8 mouse cellular contexts compared by ENCODE assay signal in genomic region chr16:11907816-11908215, GRCm38 (mm10). TPM values are rescaled to one million over a fixed set of nuclear protein-coding genes. Genes with fewer than 3 reads are reported as not detected.
DNase-seq lines count a peak whose midpoint lies in the region; ATAC-seq and TF ChIP-seq lines count a peak whose summit lies in the region.

No protein-coding gene starts in this region.

- no peak for TF ChIP-seq CTCF in heart, postnatal 0 days (IDR thresholded peaks at IDR 0.05; ENCODE audit: low read depth)

- H3K27me3 ChIP-seq in heart, embryonic 10.5 days (ENCODE audit: insufficient read depth, poor library complexity, severe bottlenecking) = no peaks in the 10 kb centered on the region
- H3K27me3 ChIP-seq in heart, postnatal 0 days (ENCODE audit: control insufficient read depth, insufficient read depth, low read length) = no peaks in the 10 kb centered on the region
- H3K27me3 ChIP-seq in liver, embryonic 15.5 days = no peaks in the 10 kb centered on the region

- H3K4me2 ChIP-seq in heart, postnatal 0 days (ENCODE audit: low read depth, low read length) = peak overlapping the region; percentile 63
- H3K4me2 ChIP-seq in liver, embryonic 15.5 days = peak overlapping the region; percentile 78

- no peaks in the 10 kb centered on the region for H3K36me3 ChIP-seq in heart, embryonic 10.5 days
- no peaks in the 10 kb centered on the region; the same call in 1 of the 2 replicates for H3K36me3 ChIP-seq in heart, postnatal 0 days (replicated peaks; ENCODE audit: control insufficient read depth, insufficient read depth, low read length)
- no peaks in the 10 kb centered on the region for H3K36me3 ChIP-seq in liver, embryonic 15.5 days (replicated peaks)

- H3K27ac ChIP-seq in heart, embryonic 10.5 days = no peak overlapping the region
- peak overlapping the region; percentile 97 for H3K27ac ChIP-seq in heart, postnatal 0 days (ENCODE audit: low read depth)
- no peak overlapping the region for H3K27ac ChIP-seq in liver, embryonic 15.5 days (replicated peaks)

- no peak for TF ChIP-seq EP300 in heart, postnatal 0 days (IDR thresholded peaks at IDR 0.05; ENCODE audit: low read depth)

- peak overlapping the region; percentile 79; the same call in 1 of the 2 replicates for H3K9ac ChIP-seq in heart, postnatal 0 days (replicated peaks; ENCODE audit: low read depth, low read length)
- H3K9ac ChIP-seq in liver, embryonic 15.5 days = no peak overlapping the region

- H3K9me3 ChIP-seq in heart, embryonic 10.5 days = no peaks in the 10 kb centered on the region
- no peaks in the 10 kb centered on the region for H3K9me3 ChIP-seq in heart, postnatal 0 days (replicated peaks; ENCODE audit: control insufficient read depth, low read length)
- no peaks in the 10 kb centered on the region for H3K9me3 ChIP-seq in liver, embryonic 15.5 days (replicated peaks)

- 76% methylated on average over 4 of the region's 4 CpGs for WGBS in heart, embryonic 10.5 days
- WGBS in heart, postnatal 0 days = 79% methylated on average over 4 of the region's 4 CpGs
- 70% methylated on average over 4 of the region's 4 CpGs for WGBS in liver, embryonic 15.5 days (ENCODE audit: insufficient replicate concordance)

- no peak for ATAC-seq in heart, postnatal 0 days (ENCODE audit: insufficient read depth, low read depth)
- ATAC-seq in liver, embryonic 15.5 days (ENCODE audit: insufficient read depth) = no peak
- no peak for ATAC-seq in megakaryocyte progenitor cell, adult 5-6 weeks (replicated peaks; ENCODE audit: poor library complexity)

- H3K4me1 ChIP-seq in heart, embryonic 10.5 days = peaks cover 8% of the 10 kb centered on the region
- peaks cover 16% of the 10 kb centered on the region for H3K4me1 ChIP-seq in heart, postnatal 0 days (ENCODE audit: control insufficient read depth, insufficient read depth)
- peaks cover 20% of the 10 kb centered on the region for H3K4me1 ChIP-seq in liver, embryonic 15.5 days (replicated peaks)

- H3K4me3 ChIP-seq in heart, embryonic 10.5 days = peak overlapping the region; percentile 70
- peak overlapping the region; percentile 75 for H3K4me3 ChIP-seq in heart, postnatal 0 days (ENCODE audit: low read depth, low read length)
- H3K4me3 ChIP-seq in liver, embryonic 15.5 days (replicated peaks) = peak overlapping the region; percentile 76

- no peak for DNase-seq in heart, embryonic 10.5 days (ENCODE audit: low spot score)
- DNase-seq in heart, adult 9 months (ENCODE audit: low spot score in 2 of 2) = no peak
- DNase-seq in ZHBTc4 (ENCODE audit: low read depth, low spot score) = peak; percentile 12
- DNase-seq in heart, postnatal 0 days (ENCODE audit: low spot score) = no peak
- no peak for DNase-seq in spleen, postnatal 10 days (ENCODE audit: low spot score in 2 of 2)
- DNase-seq in left cerebral cortex, adult 18-20 months (ENCODE audit: low spot score in 2 of 2) = no peak

RNA-seq across cellular contexts. Expression of gene Cpped1, which starts 1.4 kb away (rescaled TPM):
- polyA plus RNA-seq in heart, embryonic 10.5 days (2016; fragmentation: Nextera tagmentation; extraction: Ambion mirVana) = 24.2 and 27.7 TPM in 2 replicates
- total RNA-seq in heart, postnatal 0 days (2014; rRNA removed; ENCODE audit: low replicate concordance) = 53.5 and 75.6 TPM in 2 replicates
- 33.6 and 34.1 TPM in 2 replicates for polyA plus RNA-seq in heart, postnatal 0 days (2015; fragmentation: Nextera tagmentation; extraction: Ambion mirVana)
- polyA plus RNA-seq in liver, embryonic 15.5 days (2015; fragmentation: Nextera tagmentation; extraction: Ambion mirVana) = 9.4 and 9.6 TPM in 2 replicates
- 22.5 and 23.7 TPM in 2 replicates for total RNA-seq in megakaryocyte progenitor cell, adult 5-6 weeks (2015)
- 13.1 and 16.6 TPM in 2 replicates for total RNA-seq in megakaryocyte progenitor cell, adult 5-6 weeks (2017)
- total RNA-seq in left cerebral cortex, adult 18-20 months (2021) = 10 to 100 TPM; 37.1 to 37.8 TPM
